Mouse (Mus musculus) ES-Bruce4 (cell line): ENCODE results near the gene Vmn1r67. TPM values are rescaled to one million over a fixed set of nuclear protein-coding genes. Genes with fewer than 3 reads are reported as not detected.
A peak's percentile ranks its signal among the peaks of the same experiment; 100 is the strongest.

Experiments
- H3K27ac ChIP-seq: 2 replicates; pipeline ENCODE4 v1.5.1; 2012; ENCODE audit warnings: low read length, inconsistent platforms; ENCODE audit not compliant: insufficient read depth
- H3K27me3 ChIP-seq: 2 replicates; pipeline ENCODE4 v1.6.1; 2012; ENCODE audit warnings: mild to moderate bottlenecking, low read length, inconsistent platforms; ENCODE audit not compliant: control insufficient read depth, poor library complexity, insufficient read depth, severe bottlenecking
- H3K36me3 ChIP-seq: 2 replicates; pipeline ENCODE4 v1.6.1; 2012; ENCODE audit warnings: inconsistent platforms, mild to moderate bottlenecking, low read length, moderate library complexity; ENCODE audit not compliant: control insufficient read depth, poor library complexity, insufficient read depth, severe bottlenecking
- H3K4me1 ChIP-seq: one replicate; pipeline ENCODE4 v1.8.1; 2011; ENCODE audit warnings: low read length; ENCODE audit not compliant: control insufficient read depth, insufficient read depth
- H3K4me3 ChIP-seq: 2 replicates; pipeline ENCODE4 v1.5.1; 2011; ENCODE audit warnings: low read depth, mild to moderate bottlenecking, low read length
- H3K9ac ChIP-seq: 2 replicates; pipeline ENCODE4 v1.6.1; 2012; ENCODE audit warnings: low read depth, mild to moderate bottlenecking, inconsistent platforms; ENCODE audit not compliant: poor library complexity, severe bottlenecking
- H3K9me3 ChIP-seq: replicated peaks from 2 replicates; pipeline ENCODE4 v1.6.1; 2012; ENCODE audit warnings: mild to moderate bottlenecking, low read length, inconsistent platforms; ENCODE audit not compliant: control insufficient read depth, poor library complexity, insufficient read depth, severe bottlenecking
- CTCF ChIP-seq: IDR thresholded peaks from one replicate; pipeline ENCODE4 v1.8.1; 2011; ENCODE audit warnings: low read depth, low read length
- EP300 ChIP-seq: IDR thresholded peaks from 2 replicates; pipeline ENCODE4 v1.6.1; 2011; ENCODE audit warnings: low read depth, low read length; ENCODE audit not compliant: insufficient read depth
- POLR2A ChIP-seq: IDR thresholded peaks from one replicate; pipeline ENCODE4 v1.8.1; 2011; ENCODE audit warnings: low read length; ENCODE audit not compliant: insufficient read depth
- polyA plus RNA-seq: library from polyadenylated mRNA; stranded (reverse); fragments of >200 nt; gene quantifications from 2 replicates; pipeline ENCODE4 v1.2.4, GENCODE M21; 2011; ENCODE audit warnings: low read depth; ENCODE audit not compliant: missing spikeins, insufficient read depth, insufficient read length

The Vmn1r67 gene
- not detected in 2 replicates for polyA plus RNA-seq

DNA sequence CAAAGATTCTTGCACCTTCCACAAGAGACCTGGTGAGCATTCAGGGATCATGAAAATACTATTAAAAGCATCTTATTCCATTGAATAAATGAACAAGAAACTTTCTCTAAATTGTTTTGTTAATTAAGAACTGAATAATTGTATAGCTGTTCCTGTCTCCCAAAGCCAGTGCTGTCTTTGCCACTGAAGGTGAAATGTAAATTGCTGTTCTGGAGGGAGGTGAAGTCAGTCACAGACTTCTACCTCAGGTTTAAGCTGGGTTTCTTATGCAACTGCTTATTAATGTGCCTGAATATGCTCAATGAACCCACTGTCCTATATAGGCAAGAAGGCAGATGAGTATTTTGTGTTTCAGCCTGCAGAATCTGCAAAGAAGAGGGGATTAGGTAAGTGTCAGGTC, at the start of gene Vmn1r67:
Gene Vmn1r67 (plus strand): TSS at position 301 of the 400 bp plus-strand sequence.
- TF ChIP-seq POLR2A (no peak), EP300 (no peak), CTCF (no peak)
- H3K4me3 ChIP-seq, result no peak within 1 kb of the TSS
- H3K9ac ChIP-seq, result no peak within 1 kb of the TSS
- no peaks in the 10 kb centered on the region for H3K36me3 ChIP-seq
- no peaks in the 10 kb centered on the region for H3K27me3 ChIP-seq
- no peaks in the 10 kb centered on the region for H3K9me3 ChIP-seq
- no peak within 1 kb of the TSS for H3K27ac ChIP-seq
- no peaks in the 10 kb centered on the region for H3K4me1 ChIP-seq

DNA sequence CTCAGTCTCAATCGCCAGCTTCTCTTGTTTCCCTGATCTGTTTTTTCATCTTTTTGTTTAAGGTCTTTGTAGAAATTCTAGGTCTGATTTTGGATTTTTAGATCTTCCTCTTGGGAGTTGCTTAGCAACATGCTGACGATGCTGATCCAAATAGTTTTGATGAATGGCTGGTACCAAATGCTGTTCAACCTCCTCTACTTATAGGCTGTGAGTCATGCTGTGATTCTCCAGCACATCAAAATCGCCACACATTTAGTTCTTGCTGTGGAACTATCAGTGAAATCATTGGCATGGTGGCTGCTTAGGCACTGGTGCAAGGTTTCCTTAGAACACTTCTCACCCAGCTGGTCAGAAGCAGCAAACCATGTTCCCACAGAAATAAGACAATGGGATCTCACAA, 15.0 kb downstream of the Vmn1r67 start:
- Histone ChIP-seq H3K27me3 (no peaks in the 10 kb centered on the region), H3K9ac (no peak overlapping the region), H3K4me1 (no peaks in the 10 kb centered on the region), H3K36me3 (no peaks in the 10 kb centered on the region), H3K27ac (no peak overlapping the region), H3K4me3 (no peak overlapping the region), H3K9me3 (no peaks in the 10 kb centered on the region)
- no peak for TF ChIP-seq EP300
- no peak for TF ChIP-seq CTCF
- no peak for TF ChIP-seq POLR2A

DNA sequence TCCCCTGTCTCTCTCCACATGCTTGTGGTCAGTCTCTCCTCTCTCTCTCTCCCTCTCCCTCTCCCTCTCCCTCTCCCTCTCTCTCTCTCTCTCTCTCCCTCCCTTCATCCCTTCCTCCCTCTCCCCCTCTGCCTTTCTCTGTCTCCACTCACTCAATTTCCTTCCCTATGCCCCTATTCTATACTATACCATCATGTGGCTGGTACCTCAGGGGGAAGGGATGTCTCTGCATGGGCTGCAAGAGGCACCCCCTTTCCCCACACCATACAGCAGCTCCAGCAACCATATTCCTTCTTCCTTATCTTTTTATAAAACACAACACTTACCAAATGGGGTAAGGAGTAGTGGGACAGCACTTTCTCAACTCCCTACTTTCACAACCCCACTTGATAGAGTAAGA, 36.7 kb downstream of the Vmn1r67 start:
- H3K27me3 ChIP-seq, result no peaks in the 10 kb centered on the region
- H3K4me3 ChIP-seq, result no peak overlapping the region
- no peaks in the 10 kb centered on the region for H3K9me3 ChIP-seq
- no peak for TF ChIP-seq POLR2A
- no peak for TF ChIP-seq CTCF
- no peak for TF ChIP-seq EP300
- no peak overlapping the region for H3K9ac ChIP-seq
- no peak overlapping the region for H3K27ac ChIP-seq
- no peaks in the 10 kb centered on the region for H3K36me3 ChIP-seq
- H3K4me1 ChIP-seq, result no peaks in the 10 kb centered on the region

DNA sequence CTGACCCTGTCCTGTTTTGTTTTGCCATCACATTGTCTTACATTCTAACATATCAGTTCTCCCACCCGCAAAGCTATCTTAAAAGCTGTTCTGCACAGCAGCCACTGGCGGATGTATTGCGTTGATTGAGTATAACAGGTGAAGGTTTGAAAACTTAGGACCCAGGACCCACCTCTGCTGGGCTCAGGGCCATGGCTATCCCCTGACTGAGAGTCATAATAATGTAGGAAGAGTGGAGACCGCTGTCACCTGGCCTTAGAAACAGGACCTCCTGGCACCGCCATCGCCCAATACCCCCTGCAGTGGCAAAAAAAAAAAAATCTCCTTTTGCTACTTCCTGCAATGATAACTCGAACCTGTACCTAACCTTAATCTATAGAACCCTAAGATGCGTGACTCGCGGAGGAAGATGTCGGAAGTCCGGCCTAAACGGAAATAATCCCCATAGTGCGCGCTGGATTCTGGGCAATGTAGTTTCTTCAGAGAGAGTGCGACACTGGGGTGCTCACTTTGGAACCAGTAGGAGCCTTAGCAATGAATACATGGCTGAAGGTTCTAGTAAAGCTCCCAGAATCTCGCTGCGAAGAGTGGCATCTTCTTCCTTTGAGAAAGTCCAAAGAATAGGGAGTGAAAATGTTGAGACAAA, 37.6 kb downstream of the Vmn1r67 start:
- H3K9me3 ChIP-seq, result no peaks in the 10 kb centered on the region
- H3K27ac ChIP-seq, result no peak overlapping the region
- H3K27me3 ChIP-seq, result no peaks in the 10 kb centered on the region
- TF ChIP-seq CTCF, result no peak
- TF ChIP-seq POLR2A, result no peak
- no peak for TF ChIP-seq EP300
- peak overlapping the region; percentile 41 for H3K4me3 ChIP-seq
- no peaks in the 10 kb centered on the region for H3K36me3 ChIP-seq
- no peak overlapping the region for H3K9ac ChIP-seq
- no peaks in the 10 kb centered on the region for H3K4me1 ChIP-seq

DNA sequence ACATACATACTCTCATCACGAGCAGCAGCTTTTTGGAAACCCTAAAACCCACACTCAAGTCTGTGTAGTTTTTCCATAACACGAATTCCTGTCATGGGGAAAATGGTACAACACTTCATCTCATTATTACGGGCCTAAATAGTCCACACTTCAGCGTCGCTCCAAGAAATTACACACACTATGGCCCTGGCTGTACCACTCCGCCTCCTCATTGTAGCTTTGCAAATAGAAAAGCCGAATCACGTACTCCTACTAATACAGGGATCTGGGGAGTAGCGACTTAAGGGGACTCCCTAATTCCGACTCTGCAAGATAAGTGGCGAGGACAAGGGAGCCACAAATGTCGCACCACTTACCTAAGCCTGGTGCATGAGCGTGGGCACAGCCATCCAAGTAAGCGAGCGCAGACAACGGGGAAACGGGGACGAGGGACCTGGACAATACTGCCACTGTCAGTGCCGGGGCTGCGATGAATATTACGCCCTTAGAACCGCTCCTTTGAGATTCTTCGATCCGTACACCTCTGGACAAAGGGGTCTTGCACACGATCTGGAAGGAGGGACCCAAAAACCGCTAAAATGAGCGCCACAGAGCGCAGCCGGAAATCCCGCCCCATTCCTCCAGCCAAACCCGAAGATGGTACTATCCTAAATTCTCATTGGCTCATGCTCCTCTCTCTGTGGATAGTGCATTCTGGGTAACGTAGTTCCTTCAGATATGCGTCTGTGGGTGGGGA, 51.8 kb downstream of the Vmn1r67 start, which contains the start of gene Zik1:
Gene Zik1 (minus strand): TSS at position 609 of the 736 bp plus-strand sequence.
- Histone ChIP-seq H3K9ac (peak within 1 kb of the TSS; percentile 45), H3K4me3 (peak within 1 kb of the TSS; percentile 91), H3K9me3 (no peaks in the 10 kb centered on the region), H3K27me3 (no peaks in the 10 kb centered on the region), H3K36me3 (peaks cover 21% of the 10 kb centered on the region), H3K27ac (no peak within 1 kb of the TSS), H3K4me1 (no peaks in the 10 kb centered on the region)
- TF ChIP-seq CTCF (no peak), EP300 (no peak), POLR2A (no peak)

DNA sequence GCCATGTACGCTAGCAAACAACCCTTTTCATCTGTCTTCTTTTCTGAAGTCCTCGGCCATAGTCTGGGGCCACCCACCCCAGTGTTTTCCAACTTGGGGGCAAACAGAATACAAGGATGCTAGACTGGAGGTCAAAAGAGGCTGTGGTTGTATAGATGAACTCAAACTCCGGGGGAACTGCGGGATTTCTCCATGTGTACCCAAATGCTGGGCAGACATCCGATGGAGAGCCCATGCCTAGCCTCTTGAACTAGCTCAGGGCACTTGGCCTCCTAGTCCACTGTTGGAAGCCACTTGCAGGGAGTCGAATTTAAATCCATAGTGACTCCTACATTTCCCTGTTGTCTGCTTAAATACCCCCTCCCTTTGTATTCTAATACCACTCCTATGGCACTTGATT, 52.4 kb downstream of the Vmn1r67 start:
- H3K9me3 ChIP-seq, result no peaks in the 10 kb centered on the region
- H3K36me3 ChIP-seq, result peaks cover 15% of the 10 kb centered on the region
- TF ChIP-seq CTCF, result no peak
- no peak for TF ChIP-seq POLR2A
- TF ChIP-seq EP300, result no peak
- no peaks in the 10 kb centered on the region for H3K4me1 ChIP-seq
- no peak overlapping the region for H3K9ac ChIP-seq
- no peaks in the 10 kb centered on the region for H3K27me3 ChIP-seq
- 0 out of 2 replicates have a peak overlapping the region, but pooled peaks have one; percentile 24 for H3K4me3 ChIP-seq
- no peak overlapping the region for H3K27ac ChIP-seq

Other genes with a start within 250 kb of the Vmn1r67 start
- gene Vmn1r66, start 165.3 kb upstream of the Vmn1r67 start, polyA plus RNA-seq, result not detected in 2 replicates
- 6.6 and 7.2 TPM in 2 replicates for gene Zik1, start 52.1 kb downstream of the Vmn1r67 start, polyA plus RNA-seq
- not detected in 2 replicates for gene Vmn1r68, start 115.2 kb downstream of the Vmn1r67 start, polyA plus RNA-seq
- gene Vmn1r69, start 170.3 kb downstream of the Vmn1r67 start, polyA plus RNA-seq, result not detected in 2 replicates
- not detected in 2 replicates for gene Vmn1r70, start 188.2 kb downstream of the Vmn1r67 start, polyA plus RNA-seq
- not detected in 2 replicates for gene Nlrp4b, start 244.5 kb downstream of the Vmn1r67 start, polyA plus RNA-seq